Mouse (Mus musculus): Measurements from ENCODE around the gene Commd1.

The Commd1 gene

DNA sequence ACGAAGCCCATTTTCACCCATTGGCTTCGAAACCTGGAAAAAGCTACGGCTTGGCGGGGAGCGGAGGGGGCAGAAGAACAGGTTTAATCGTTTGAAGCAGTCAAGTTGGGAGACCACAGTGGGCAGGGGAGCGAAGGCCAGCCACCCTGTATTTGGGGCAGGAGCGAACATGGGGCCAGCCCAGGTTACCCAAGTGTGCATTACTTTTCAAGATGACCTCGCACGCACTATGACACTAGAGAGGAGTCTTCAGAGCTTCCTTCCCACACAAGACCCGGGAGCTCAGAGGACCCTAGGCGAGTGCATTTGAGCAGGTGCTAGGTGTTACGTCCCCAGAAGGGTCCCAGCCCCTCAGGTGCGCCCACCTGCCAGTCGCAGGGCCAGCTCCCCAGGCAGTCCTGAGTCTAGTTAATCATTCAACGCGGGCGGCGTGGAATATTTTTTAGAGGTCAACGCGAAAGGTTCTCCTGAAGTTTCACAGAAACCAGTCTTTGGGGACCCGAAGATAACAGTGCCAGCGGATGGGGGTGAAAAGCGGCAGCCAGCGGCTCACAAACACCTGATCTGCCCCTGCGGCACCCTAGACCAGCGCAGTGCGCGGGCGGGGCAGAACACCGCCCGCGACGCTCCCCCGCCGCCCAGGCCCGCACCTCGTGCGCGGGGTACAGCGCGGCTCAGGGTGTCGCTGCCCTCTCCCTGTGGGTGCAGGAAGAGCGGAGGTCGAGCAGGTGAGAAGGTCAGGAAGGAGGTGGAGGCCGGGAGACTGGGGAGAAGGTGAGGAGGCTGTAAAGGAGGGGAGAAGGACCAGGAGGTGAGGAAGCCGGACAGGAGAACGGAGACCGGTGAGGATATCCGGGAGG is 123.5 kb downstream of the Commd1 start:
- no peak for DNase-seq (ENCODE audit: low spot score)

DNA sequence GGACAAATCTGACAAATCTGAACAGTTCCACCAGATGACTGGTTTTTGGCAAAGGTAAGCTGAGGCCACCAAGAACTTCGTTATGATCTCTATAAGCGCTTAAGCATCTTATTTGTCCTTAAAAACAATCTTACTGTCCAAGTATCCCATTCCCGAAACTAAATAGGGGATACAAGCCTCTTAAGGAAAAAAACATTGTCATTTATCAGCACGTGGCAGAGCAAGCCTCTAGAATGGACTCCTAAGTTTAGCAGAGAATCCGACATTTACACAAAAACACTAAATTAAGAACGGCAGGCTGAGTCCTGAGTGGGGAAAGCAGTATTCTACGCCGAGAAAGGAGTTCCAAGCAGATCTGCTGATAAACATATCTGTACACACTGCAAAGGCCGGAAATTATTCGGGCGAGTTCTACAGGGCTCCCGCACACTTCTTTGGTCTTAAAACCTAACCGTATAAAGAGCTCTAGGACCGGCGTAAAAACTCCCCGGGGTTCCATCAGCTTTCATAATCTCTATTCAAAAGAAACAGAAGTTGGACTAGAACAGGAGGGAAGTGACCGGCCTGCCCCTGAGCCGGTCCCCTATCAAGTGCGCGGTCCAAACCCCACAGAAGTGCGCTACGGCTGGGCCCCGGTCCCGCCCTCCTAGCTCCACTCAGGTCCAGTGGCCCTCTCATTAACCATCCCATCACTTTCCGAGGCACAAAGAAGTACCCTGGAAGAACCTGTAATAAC is 124.3 kb downstream of the Commd1 start:
- DNase-seq (ENCODE audit: low spot score), result no peak

DNA sequence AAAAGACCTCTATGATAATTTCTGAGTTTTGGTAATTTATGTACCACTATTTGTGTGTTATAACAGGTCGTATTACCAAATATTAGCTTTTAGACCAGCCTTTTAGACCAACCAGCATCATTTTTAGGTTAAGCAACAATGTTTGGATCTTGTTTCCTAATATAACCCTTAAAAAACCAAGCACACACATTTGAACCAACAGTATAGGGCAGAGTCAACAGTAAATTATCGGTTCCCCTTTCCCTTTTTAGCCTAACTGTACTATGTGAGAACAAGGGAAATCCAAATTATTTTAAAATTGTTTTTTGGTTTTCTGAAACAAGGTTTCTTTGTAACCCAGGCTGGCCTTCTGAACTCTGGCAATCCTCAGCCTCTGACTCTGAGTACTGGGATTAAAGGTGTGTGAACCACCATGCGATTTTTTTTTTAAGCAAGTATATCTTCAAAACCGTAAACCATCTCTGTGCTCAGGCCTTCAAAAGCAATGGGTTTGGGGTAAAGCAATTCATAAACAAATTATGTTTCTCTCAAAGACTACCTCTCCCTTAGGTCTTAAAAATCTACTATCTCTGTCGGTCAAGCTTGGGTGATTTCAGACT is 125.0 kb downstream of the Commd1 start:
- DNase-seq (ENCODE audit: low spot score), result no peak

DNA sequence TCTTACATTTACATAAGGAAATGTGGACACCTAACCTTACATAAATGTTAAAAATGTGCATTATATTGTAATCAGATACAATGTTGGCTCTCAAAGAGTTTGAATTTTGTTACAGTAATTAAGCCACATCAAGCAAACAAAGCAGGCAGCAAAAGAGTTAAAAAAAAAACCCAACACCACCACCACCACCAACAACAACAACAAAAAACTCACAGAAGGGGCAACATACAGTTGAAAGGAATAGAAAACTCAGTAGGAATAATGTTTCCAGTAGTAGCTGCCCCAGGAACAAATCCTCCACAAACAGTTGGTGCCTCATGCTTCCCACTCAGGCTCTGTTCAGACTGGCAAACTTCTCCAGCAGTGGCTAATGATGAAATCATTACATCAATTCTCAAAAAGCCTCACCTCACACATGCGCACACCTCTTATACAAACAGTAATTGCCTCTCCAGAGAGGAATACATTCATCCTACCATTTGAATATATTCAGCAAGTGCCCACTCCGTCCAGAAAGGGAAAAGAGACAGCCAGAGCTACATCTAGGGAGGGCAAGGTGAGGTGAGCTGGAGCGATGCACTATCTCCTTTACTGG is 125.7 kb downstream of the Commd1 start:
- no peak for DNase-seq (ENCODE audit: low spot score)

DNA sequence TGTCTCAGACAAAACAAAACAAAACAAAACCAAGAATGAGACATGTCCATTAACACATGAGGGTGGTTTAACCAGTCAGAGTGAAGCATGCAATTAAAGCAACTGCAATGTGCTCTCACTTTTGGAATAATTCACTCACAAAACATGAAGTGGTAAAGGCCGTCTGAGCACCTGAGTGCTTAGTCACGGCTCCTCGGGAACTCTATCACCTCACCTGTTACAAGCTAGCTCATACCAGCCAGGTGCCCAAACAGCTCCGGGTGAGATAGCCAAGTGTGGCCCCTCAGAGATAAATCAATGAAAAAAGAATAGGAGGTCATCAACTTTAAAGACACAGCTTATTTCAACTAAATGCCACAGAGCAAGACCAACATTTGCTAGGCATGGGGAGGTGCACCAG is 127.6 kb downstream of the Commd1 start:
- DNase-seq (ENCODE audit: low spot score), result no peak

DNA sequence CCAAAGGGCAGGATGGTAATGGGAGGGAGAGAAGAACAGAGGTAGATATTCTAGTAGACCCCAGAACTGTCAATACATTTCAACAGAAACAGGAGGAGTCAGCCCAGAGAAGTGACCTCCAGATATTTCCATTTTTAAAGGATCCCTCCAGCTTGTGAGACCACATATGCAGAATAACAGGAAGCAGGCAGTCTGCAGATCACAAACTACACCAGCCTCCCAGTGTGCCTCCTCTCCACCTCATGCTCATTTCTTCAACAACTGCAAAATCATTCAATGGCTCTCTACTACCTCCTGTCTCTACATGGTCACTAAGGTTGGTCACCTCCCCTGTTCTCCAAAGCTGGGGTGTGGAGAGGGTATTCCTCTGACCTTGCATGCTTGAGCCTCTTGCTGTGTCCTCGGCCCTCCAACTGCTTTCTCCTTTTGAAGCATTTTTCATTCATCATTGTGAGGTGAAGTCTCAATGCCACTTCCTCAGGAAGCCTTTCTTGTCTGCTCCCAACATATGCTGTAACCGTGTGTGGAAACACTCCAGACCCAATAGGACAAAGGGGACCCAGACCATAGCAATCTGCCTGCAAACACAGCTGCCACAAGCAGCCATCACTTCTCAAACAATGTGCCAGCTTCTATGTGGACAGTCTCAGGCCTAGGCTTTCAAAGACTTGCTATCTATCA is 128.6 kb downstream of the Commd1 start:
- DNase-seq (ENCODE audit: low spot score), result no peak

DNA sequence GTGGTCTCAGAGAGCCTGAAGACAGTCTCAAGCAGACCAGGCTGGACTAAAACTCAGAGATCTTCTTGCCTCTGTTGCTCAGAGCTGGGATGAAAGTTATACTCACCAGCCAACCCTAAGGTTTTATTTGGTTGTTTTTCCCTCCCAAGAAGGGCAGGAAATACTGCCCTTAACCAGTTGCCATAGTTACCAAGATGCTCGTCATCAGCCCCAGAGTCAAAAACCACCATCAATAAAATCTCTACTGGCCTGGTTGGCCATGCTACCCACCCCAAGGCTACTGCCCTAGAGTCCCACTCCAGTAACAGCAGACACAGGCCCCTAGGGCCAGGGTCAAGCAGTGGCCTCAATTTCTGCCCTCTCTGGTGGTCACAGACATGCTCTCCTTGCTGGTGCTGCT is 129.7 kb downstream of the Commd1 start:
- DNase-seq (ENCODE audit: low spot score), result no peak

DNA sequence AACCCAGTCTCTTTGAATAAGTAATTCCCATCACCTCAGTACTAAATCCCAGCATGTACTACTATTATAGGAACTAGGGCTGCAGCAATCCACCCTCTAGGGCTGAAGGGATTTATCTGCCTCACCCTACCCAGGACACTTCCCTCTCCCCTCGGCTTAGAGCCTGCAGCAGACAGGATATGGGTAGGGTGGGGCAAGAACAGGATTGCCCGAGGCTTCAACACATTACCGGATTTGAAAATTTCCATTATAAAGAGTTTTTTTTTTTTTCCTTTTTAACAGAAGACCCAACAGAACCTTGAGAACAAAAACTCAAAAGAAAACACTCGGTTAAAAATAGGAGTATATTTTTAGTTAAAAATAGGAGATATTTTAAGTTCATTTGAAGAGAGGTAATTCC is 130.8 kb downstream of the Commd1 start:
- no peak for DNase-seq (ENCODE audit: low spot score)

DNA sequence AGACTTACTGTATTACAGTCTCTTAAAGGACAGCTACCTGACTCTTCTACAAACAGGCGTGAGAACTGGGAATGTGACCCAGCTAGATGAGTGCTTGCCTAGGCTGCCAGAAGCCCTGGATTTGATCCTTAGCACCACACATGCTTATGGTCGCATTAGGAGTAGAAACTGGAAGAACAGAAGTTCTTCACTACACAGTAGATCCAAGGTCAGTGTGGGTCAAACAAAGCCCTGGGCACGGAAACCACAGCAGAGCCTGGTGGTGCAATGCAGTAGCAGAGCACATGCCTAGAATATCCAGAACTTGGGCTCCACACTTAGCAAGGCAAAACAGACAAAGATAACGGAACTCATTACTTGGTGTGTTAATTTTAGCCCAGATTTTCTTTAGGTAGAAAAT is 132.1 kb downstream of the Commd1 start:
- DNase-seq (ENCODE audit: low spot score), result no peak

DNA sequence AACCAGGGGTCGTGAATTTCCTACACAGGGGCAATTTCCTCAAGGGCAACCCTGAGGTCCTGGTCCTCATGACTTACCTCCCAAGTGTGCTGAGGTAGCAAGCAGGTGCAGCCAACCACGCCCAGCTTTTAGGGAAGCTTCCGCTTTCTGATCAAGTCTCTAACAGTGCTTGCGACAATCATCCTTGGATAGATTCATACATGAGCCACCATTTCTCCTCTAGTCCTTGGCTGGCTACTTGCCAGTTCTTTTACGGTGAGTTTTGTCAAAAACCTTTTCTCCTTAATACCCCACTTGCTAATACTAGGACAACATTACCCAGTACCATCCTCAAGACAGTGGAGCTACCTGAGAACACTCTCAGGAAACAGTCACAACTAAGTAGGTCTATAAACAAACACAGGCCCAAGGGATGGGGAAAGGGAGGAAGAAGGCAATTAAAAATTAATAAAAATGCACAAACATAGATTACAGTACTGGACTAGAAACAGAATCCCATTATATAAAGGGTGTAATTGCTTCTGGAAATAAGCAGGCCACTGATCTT is 133.5 kb downstream of the Commd1 start:
- DNase-seq (ENCODE audit: low spot score), result no peak

DNA sequence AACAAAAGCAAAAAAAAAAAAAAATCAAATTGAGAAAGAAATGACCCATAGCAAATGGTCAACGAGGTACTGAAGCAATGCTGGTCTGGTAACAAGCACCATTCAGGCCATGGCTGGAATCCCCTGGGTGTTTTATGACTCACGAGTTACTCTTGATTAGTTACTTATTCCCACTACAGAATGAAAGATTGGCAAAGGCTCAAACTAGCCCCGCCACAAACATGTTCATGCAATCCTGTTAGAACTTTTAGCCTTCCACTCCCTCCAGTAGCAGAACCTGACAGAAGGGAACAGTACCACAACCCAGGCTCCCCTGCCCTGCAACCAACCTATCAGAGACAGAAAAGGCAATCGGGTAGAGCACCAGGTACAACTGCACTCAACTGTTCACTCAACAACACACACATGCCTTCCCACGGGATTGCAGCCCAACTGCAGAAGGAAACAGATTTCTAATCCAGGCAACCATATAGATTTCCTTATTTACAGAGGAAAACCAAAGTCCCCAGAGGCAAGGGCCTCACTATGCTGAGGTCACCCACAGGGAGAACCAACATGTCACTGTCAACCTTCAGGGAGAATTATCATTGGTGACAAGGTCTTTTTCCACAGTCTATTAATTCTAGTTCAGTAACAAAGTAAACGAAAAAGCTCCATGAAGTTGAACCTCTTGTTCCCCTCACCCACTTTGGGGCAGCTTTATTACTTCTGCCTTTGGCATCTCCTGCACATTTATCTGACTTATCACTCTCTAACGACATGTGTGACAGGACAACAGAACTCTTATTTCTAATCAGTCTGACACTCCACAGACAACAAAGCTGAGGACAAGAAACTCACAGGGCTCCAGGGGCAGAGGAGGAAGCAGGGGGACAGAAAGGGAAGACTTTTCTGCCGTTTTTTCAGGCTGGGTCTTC is 134.2 kb downstream of the Commd1 start:
- DNase-seq (ENCODE audit: low spot score), result no peak

DNA sequence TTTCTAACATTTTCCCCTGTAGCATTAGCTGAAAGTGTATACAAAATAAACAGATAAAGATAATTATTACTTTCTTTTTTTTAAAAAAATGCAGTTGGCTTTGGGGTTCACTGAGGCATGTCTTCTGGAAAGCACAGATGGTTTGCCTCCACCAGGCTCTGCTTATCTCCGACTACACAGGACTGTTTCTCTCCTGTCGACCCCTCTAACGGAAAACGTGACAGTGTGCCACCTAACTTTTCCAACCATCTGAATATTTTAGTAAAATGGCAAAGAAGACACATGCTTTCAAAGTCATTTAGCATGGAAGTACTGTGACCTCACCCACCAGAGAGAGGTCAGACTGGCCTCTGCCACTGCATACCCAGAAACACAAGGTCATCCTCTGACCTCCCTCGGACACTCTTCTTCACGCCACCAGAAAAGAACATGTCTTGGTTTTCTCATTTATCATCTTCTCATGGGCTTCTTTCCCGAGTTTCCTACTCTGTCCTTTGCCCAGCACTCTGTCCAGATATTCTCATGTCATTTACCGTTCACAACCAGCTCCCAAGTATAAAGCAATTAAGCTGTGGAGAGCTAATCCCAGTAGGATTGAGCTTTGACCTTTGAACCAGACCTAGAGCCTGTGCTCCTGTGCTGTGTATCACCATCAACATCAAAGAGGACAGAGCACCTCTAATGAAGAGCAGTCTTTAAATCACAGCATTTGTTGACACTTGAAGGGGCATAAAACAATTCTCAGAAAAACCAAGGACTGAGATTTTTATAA is 135.0 kb downstream of the Commd1 start:
- DNase-seq (ENCODE audit: low spot score), result no peak

Data from spleen, adult 12 weeks (tissue).